Mouse (Mus musculus): ENCODE measurements around the gene Lgals4. TPM values are rescaled to one million over a fixed set of nuclear protein-coding genes. Genes with fewer than 3 reads are reported as not detected.

Gene Lgals4
- total RNA-seq, 2 experiments from 2014 or later: 2.4 TPM; not detected in 1

DNA sequence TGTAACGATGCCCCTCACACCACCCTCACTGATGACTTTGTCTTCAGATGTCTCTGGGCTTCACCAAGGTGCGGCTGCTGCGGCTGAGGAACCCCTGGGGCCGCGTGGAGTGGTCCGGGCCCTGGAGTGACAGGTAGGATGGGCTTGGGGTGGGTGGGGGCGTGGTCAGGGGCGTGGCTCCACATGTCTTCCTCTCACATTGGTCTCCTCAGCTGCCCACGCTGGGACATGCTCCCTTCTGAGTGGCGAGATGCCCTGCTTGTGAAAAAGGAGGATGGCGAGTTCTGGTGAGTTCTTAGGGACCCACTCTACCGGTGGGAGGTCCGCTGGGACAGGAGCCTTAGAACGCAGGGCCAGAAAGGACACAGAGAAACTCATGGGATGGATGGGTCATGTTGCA lies 52.8 kb downstream of the Lgals4 start:
- no peak for ATAC-seq (replicated peaks; ENCODE audit: low FRiP score, poor library complexity, severe bottlenecking)

DNA sequence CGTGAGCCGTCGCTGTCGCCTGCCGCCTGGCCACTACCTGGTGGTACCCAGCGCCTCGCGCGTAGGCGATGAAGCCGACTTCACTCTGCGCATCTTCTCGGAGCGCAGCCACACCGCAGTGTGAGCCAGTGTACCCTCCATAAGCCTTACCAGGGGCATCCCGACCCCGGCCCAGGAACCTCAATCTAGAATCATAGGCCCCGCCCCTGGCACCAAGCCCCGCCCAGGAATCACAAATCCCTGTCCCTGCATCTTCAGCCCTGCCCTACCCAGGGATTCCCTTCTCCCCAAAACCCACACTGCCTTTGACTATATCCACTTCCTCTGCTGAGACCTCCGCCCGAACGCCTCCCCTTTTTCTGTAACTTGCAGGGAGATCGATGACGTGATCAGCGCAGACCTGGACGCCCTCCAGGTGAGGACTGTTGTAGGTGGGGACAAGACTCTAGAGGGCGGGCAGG lies 55.1 kb downstream of the Lgals4 start:
- no peak for ATAC-seq (replicated peaks; ENCODE audit: low FRiP score, poor library complexity, severe bottlenecking)

Other genes with a start within 250 kb of the Lgals4 start
- gene Samd4b, start 235.7 kb upstream of the Lgals4 start, total RNA-seq (2015; ENCODE audit: low replicate concordance): 7.3 and 11.9 TPM in 2 replicates
- 3.1 and 4.8 TPM in 2 replicates for gene Samd4b, start 235.7 kb upstream of the Lgals4 start, total RNA-seq (2017; ENCODE audit: low replicate concordance)
- 3.1 and 3.5 TPM in 2 replicates for gene Pak4, start 235.7 kb upstream of the Lgals4 start, total RNA-seq (2015; ENCODE audit: low replicate concordance)
- 2.0 and 6.4 TPM in 2 replicates for gene Pak4, start 235.7 kb upstream of the Lgals4 start, total RNA-seq (2017; ENCODE audit: low replicate concordance)
- not detected in 2 replicates for gene Acp7, start 202.5 kb upstream of the Lgals4 start, total RNA-seq (2015; ENCODE audit: low replicate concordance)
- not detected in 2 replicates for gene Acp7, start 202.5 kb upstream of the Lgals4 start, total RNA-seq (2017; ENCODE audit: low replicate concordance)
- gene Fbxo27, start 141.0 kb upstream of the Lgals4 start, total RNA-seq (2015; ENCODE audit: low replicate concordance): 1.7 TPM in 1 of 2 replicates, not detected in the other
- gene Fbxo27, start 141.0 kb upstream of the Lgals4 start, total RNA-seq (2017; ENCODE audit: low replicate concordance): 0.28 TPM in 1 of 2 replicates, not detected in the other
- gene Fbxo17, start 117.0 kb upstream of the Lgals4 start, total RNA-seq (2015; ENCODE audit: low replicate concordance): 1.3 TPM in 1 of 2 replicates, not detected in the other
- gene Fbxo17, start 117.0 kb upstream of the Lgals4 start, total RNA-seq (2017; ENCODE audit: low replicate concordance): 2.4 TPM in 1 of 2 replicates, not detected in the other
- 31.1 and 44.8 TPM in 2 replicates for gene Mrps12, start 92.0 kb upstream of the Lgals4 start, total RNA-seq (2015; ENCODE audit: low replicate concordance)
- 6.1 and 8.1 TPM in 2 replicates for gene Mrps12, start 92.0 kb upstream of the Lgals4 start, total RNA-seq (2017; ENCODE audit: low replicate concordance)
- 0.84 TPM in 1 of 2 replicates, not detected in the other for gene Sars2, start 91.9 kb upstream of the Lgals4 start, total RNA-seq (2015; ENCODE audit: low replicate concordance)
- 1.8 and 4.3 TPM in 2 replicates for gene Sars2, start 91.9 kb upstream of the Lgals4 start, total RNA-seq (2017; ENCODE audit: low replicate concordance)
- gene Ccer2, start 77.7 kb upstream of the Lgals4 start, total RNA-seq (2015; ENCODE audit: low replicate concordance): not detected in 2 replicates
- not detected in 2 replicates for gene Ccer2, start 77.7 kb upstream of the Lgals4 start, total RNA-seq (2017; ENCODE audit: low replicate concordance)
- gene Sirt2, start 67.1 kb upstream of the Lgals4 start, total RNA-seq (2015; ENCODE audit: low replicate concordance): 18.3 and 21.5 TPM in 2 replicates
- gene Sirt2, start 67.1 kb upstream of the Lgals4 start, total RNA-seq (2017; ENCODE audit: low replicate concordance): 6.0 and 9.8 TPM in 2 replicates
- gene Nfkbib, start 66.3 kb upstream of the Lgals4 start, total RNA-seq (2015; ENCODE audit: low replicate concordance): 2.9 and 3.8 TPM in 2 replicates
- gene Nfkbib, start 66.3 kb upstream of the Lgals4 start, total RNA-seq (2017; ENCODE audit: low replicate concordance): 2.2 and 3.6 TPM in 2 replicates
- 21.1 and 25.0 TPM in 2 replicates for gene Rinl, start 44.9 kb upstream of the Lgals4 start, total RNA-seq (2015; ENCODE audit: low replicate concordance)
- gene Rinl, start 44.9 kb upstream of the Lgals4 start, total RNA-seq (2017; ENCODE audit: low replicate concordance): 9.9 and 13.4 TPM in 2 replicates
- gene Hnrnpl, start 25.3 kb upstream of the Lgals4 start, total RNA-seq (2015; ENCODE audit: low replicate concordance): 98.6 and 172 TPM in 2 replicates
- 98.1 and 140 TPM in 2 replicates for gene Hnrnpl, start 25.3 kb upstream of the Lgals4 start, total RNA-seq (2017; ENCODE audit: low replicate concordance)
- 36.6 and 59.0 TPM in 2 replicates for gene Ech1, start 8.6 kb upstream of the Lgals4 start, total RNA-seq (2015; ENCODE audit: low replicate concordance)
- 23.2 and 31.8 TPM in 2 replicates for gene Ech1, start 8.6 kb upstream of the Lgals4 start, total RNA-seq (2017; ENCODE audit: low replicate concordance)
- gene Lgals7, start 30.0 kb downstream of the Lgals4 start, total RNA-seq (2015; ENCODE audit: low replicate concordance): not detected in 2 replicates
- gene Lgals7, start 30.0 kb downstream of the Lgals4 start, total RNA-seq (2017; ENCODE audit: low replicate concordance): not detected in 2 replicates
- gene Capn12, start 47.6 kb downstream of the Lgals4 start, total RNA-seq (2015; ENCODE audit: low replicate concordance): not detected in 2 replicates
- 0.26 and 0.42 TPM in 2 replicates for gene Capn12, start 47.6 kb downstream of the Lgals4 start, total RNA-seq (2017; ENCODE audit: low replicate concordance)
- gene Actn4, start 128.5 kb downstream of the Lgals4 start, total RNA-seq (2015; ENCODE audit: low replicate concordance): 42.0 and 55.3 TPM in 2 replicates
- 45.1 and 45.4 TPM in 2 replicates for gene Actn4, start 128.5 kb downstream of the Lgals4 start, total RNA-seq (2017; ENCODE audit: low replicate concordance)
- gene Eif3k, start 148.0 kb downstream of the Lgals4 start, total RNA-seq (2015; ENCODE audit: low replicate concordance): 50.7 and 81.1 TPM in 2 replicates
- 115 and 133 TPM in 2 replicates for gene Eif3k, start 148.0 kb downstream of the Lgals4 start, total RNA-seq (2017; ENCODE audit: low replicate concordance)
- gene Map4k1, start 148.2 kb downstream of the Lgals4 start, total RNA-seq (2015; ENCODE audit: low replicate concordance): 5.6 and 6.7 TPM in 2 replicates
- gene Map4k1, start 148.2 kb downstream of the Lgals4 start, total RNA-seq (2017; ENCODE audit: low replicate concordance): 11.3 and 11.8 TPM in 2 replicates